In the genomic region with DNA sequence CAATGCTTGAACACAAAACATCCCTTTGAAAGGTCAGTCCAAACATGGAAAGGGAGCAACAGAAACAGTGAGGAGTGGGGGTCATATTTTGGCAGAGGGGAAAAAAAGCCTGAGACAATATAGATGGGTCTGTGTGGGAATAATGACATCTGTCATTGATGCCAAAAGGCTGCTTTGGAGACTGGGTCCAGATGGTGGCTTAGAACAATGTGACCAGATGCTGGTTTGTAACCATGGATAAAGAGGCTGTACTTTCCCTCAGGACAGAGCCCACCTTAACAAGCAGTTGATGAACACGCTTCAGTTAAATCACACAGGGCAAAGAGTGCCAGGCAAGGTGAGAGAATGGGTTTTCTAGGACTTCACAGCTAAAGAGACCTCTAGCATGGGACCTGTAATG, we compare ENCODE assay signal across 20 mouse cellular contexts. TPM values are rescaled to one million over a fixed set of nuclear protein-coding genes. Genes with fewer than 3 reads are reported as not detected.
DNase-seq lines count a peak whose midpoint lies in the region; ATAC-seq and TF ChIP-seq lines count a peak whose summit lies in the region.
"Had no signal": no experiment of that assay in that cellular context is flagged by ENCODE, and none has a peak within 500 bp of the region (broad histone marks: within the 10 kb centered on the region; RNA-seq: fewer than 3 reads in every experiment).

No protein-coding gene starts in this region.

- WGBS in midbrain, embryonic 13.5 days: 52% methylated on average over 1 of the region's 1 CpGs
- WGBS in midbrain, embryonic 15.5 days: 80% methylated on average over 1 of the region's 1 CpGs
- 29% methylated on average over 1 of the region's 1 CpGs for WGBS in forebrain, postnatal 0 days
- 44% methylated on average over 1 of the region's 1 CpGs for WGBS in hindbrain, embryonic 16.5 days
- 84% methylated on average over 1 of the region's 1 CpGs for WGBS in heart, embryonic 11.5 days (ENCODE audit: insufficient replicate concordance)

- ATAC-seq in midbrain, embryonic 13.5 days: peak; percentile 24; the same call in 1 of the 2 replicates
- ATAC-seq in midbrain, embryonic 15.5 days (replicated peaks): no peak
- 0 out of 2 replicates have a peak, but pooled peaks have one; percentile 25 for ATAC-seq in forebrain, postnatal 0 days
- peak; percentile 64 for ATAC-seq in hindbrain, embryonic 16.5 days
- no peak for ATAC-seq in heart, embryonic 11.5 days (replicated peaks; ENCODE audit: insufficient number of reproducible peaks, low FRiP score, low TSS enrichment)
- ATAC-seq: inflammation-experienced regulatory T-cells, adult 6 months had no signal

- H3K36me3 ChIP-seq in midbrain, embryonic 13.5 days: peaks cover 73% of the 10 kb centered on the region
- peaks cover 50% of the 10 kb centered on the region; the same call in 1 of the 2 replicates for H3K36me3 ChIP-seq in midbrain, embryonic 15.5 days (replicated peaks)
- peaks cover 71% of the 10 kb centered on the region for H3K36me3 ChIP-seq in forebrain, postnatal 0 days (ENCODE audit: insufficient read depth)
- H3K36me3 ChIP-seq in hindbrain, embryonic 16.5 days (ENCODE audit: control insufficient read depth, insufficient read depth, low read length): peaks cover 36% of the 10 kb centered on the region
- no peaks in the 10 kb centered on the region for H3K36me3 ChIP-seq in heart, embryonic 11.5 days (ENCODE audit: control insufficient read depth, insufficient read depth, low read length)
- H3K36me3 ChIP-seq: embryonic facial prominence, embryonic 10.5 days; heart, embryonic 12.5 days; limb, embryonic 15.5 days had no signal

- H3K9ac ChIP-seq in midbrain, embryonic 13.5 days (replicated peaks): no peak overlapping the region
- H3K9ac ChIP-seq in midbrain, embryonic 15.5 days: no peak overlapping the region
- H3K9ac ChIP-seq in forebrain, postnatal 0 days: no peak overlapping the region
- H3K9ac ChIP-seq in hindbrain, embryonic 16.5 days (ENCODE audit: low read depth, low read length): no peak overlapping the region
- H3K9ac ChIP-seq in heart, embryonic 11.5 days (ENCODE audit: low read depth, low read length): no peak overlapping the region
- H3K9ac ChIP-seq: heart, embryonic 12.5 days; limb, embryonic 15.5 days had no signal

- H3K4me1 ChIP-seq in midbrain, embryonic 13.5 days (replicated peaks): peaks cover 10% of the 10 kb centered on the region
- no peaks in the 10 kb centered on the region for H3K4me1 ChIP-seq in midbrain, embryonic 15.5 days
- H3K4me1 ChIP-seq in forebrain, postnatal 0 days (ENCODE audit: insufficient read depth): no peaks in the 10 kb centered on the region
- H3K4me1 ChIP-seq in hindbrain, embryonic 16.5 days (ENCODE audit: control insufficient read depth, insufficient read depth, low read depth, low read length): no peaks in the 10 kb centered on the region; the same call in 1 of the 2 replicates
- no peaks in the 10 kb centered on the region for H3K4me1 ChIP-seq in heart, embryonic 11.5 days (ENCODE audit: control insufficient read depth, insufficient read depth, low read length)
- H3K4me1 ChIP-seq: embryonic facial prominence, embryonic 10.5 days; heart, embryonic 12.5 days; limb, embryonic 15.5 days had no signal

- no peaks in the 10 kb centered on the region for H3K27me3 ChIP-seq in midbrain, embryonic 13.5 days
- H3K27me3 ChIP-seq in midbrain, embryonic 15.5 days (replicated peaks): no peaks in the 10 kb centered on the region
- no peaks in the 10 kb centered on the region for H3K27me3 ChIP-seq in forebrain, postnatal 0 days (ENCODE audit: insufficient read depth, low read length)
- H3K27me3 ChIP-seq in hindbrain, embryonic 16.5 days (replicated peaks; ENCODE audit: control insufficient read depth, insufficient read depth, low read length): no peaks in the 10 kb centered on the region
- H3K27me3 ChIP-seq in heart, embryonic 11.5 days (ENCODE audit: control insufficient read depth, insufficient read depth, low read length): no peaks in the 10 kb centered on the region
- H3K27me3 ChIP-seq: heart, embryonic 12.5 days; limb, embryonic 15.5 days had no signal

- TF ChIP-seq CTCF in forebrain, postnatal 0 days (IDR thresholded peaks at IDR 0.05; ENCODE audit: low read depth): no peak

- H3K27ac ChIP-seq in midbrain, embryonic 13.5 days: no peak overlapping the region
- H3K27ac ChIP-seq in midbrain, embryonic 15.5 days: no peak overlapping the region
- H3K27ac ChIP-seq in forebrain, postnatal 0 days (ENCODE audit: low read depth, low read length): no peak overlapping the region
- H3K27ac ChIP-seq in hindbrain, embryonic 16.5 days (ENCODE audit: low read depth, low read length): no peak overlapping the region; the same call in 1 of the 2 replicates
- H3K27ac ChIP-seq in heart, embryonic 11.5 days (ENCODE audit: low read depth, low read length): no peak overlapping the region
- H3K27ac ChIP-seq: embryonic facial prominence, embryonic 10.5 days; limb, embryonic 15.5 days had no signal

- no peak for DNase-seq in forebrain, postnatal 0 days
- DNase-seq in retina, postnatal 1 day: peak; percentile 67
- DNase-seq in ovary, postnatal 36 days (ENCODE audit: low spot score): no peak
- DNase-seq: adrenal gland, postnatal 36 days; cerebellum, adult 9-10 months; heart, postnatal 14 days; kidney, adult 2 months; kidney, postnatal 10 days; lung, postnatal 10 days; right cerebral cortex, postnatal 25 days had no signal

- no peaks in the 10 kb centered on the region for H3K9me3 ChIP-seq in midbrain, embryonic 13.5 days
- H3K9me3 ChIP-seq in midbrain, embryonic 15.5 days: no peaks in the 10 kb centered on the region
- H3K9me3 ChIP-seq in forebrain, postnatal 0 days (ENCODE audit: low read length): no peaks in the 10 kb centered on the region
- no peaks in the 10 kb centered on the region for H3K9me3 ChIP-seq in hindbrain, embryonic 16.5 days (ENCODE audit: control insufficient read depth, low read length)
- no peaks in the 10 kb centered on the region for H3K9me3 ChIP-seq in heart, embryonic 11.5 days (replicated peaks; ENCODE audit: control insufficient read depth, low read length)
- H3K9me3 ChIP-seq: embryonic facial prominence, embryonic 10.5 days; heart, embryonic 12.5 days; limb, embryonic 15.5 days had no signal

- H3K4me3 ChIP-seq in midbrain, embryonic 13.5 days (replicated peaks): no peak overlapping the region
- no peak overlapping the region for H3K4me3 ChIP-seq in midbrain, embryonic 15.5 days
- no peak overlapping the region for H3K4me3 ChIP-seq in forebrain, postnatal 0 days (ENCODE audit: low read depth, low read length)
- H3K4me3 ChIP-seq in hindbrain, embryonic 16.5 days (ENCODE audit: low read length): no peak overlapping the region
- H3K4me3 ChIP-seq in heart, embryonic 11.5 days (ENCODE audit: low read depth, low read length): no peak overlapping the region
- H3K4me3 ChIP-seq: embryonic facial prominence, embryonic 10.5 days; heart, embryonic 12.5 days; limb, embryonic 15.5 days had no signal

- H3K4me2 ChIP-seq in midbrain, embryonic 13.5 days (replicated peaks): no peak overlapping the region
- H3K4me2 ChIP-seq in midbrain, embryonic 15.5 days: no peak overlapping the region
- no peak overlapping the region for H3K4me2 ChIP-seq in forebrain, postnatal 0 days (ENCODE audit: low read depth)
- H3K4me2 ChIP-seq in hindbrain, embryonic 16.5 days (ENCODE audit: low read length): no peak overlapping the region
- H3K4me2 ChIP-seq in heart, embryonic 11.5 days: no peak overlapping the region
- H3K4me2 ChIP-seq: heart, embryonic 12.5 days; limb, embryonic 15.5 days had no signal

RNA-seq across cellular contexts. Expression of gene Aim2, which starts 8.3 kb away (rescaled TPM):
- polyA plus RNA-seq in midbrain, embryonic 13.5 days (2015; fragmentation: Nextera tagmentation; extraction: Ambion mirVana): 2.6 and 3.3 TPM in 2 replicates
- polyA plus RNA-seq in midbrain, embryonic 15.5 days (2015; fragmentation: Nextera tagmentation; extraction: Ambion mirVana): 1.5 TPM in 2 replicates
- total RNA-seq in forebrain, postnatal 0 days (2014; rRNA removed): 2.3 and 4.5 TPM in 2 replicates
- polyA plus RNA-seq in forebrain, postnatal 0 days (2015; fragmentation: Nextera tagmentation; extraction: Ambion mirVana): 1.1 and 1.8 TPM in 2 replicates
- polyA plus RNA-seq in hindbrain, embryonic 16.5 days (2015; fragmentation: Nextera tagmentation; extraction: Ambion mirVana): 0.99 and 1.6 TPM in 2 replicates
- polyA plus RNA-seq in heart, embryonic 11.5 days (2014; fragmentation: Nextera tagmentation; extraction: Ambion mirVana): 1.9 and 3.1 TPM in 2 replicates

RNA-seq across cellular contexts. Expression of gene Ackr1, which starts 8.9 kb away (rescaled TPM):
- polyA plus RNA-seq in midbrain, embryonic 13.5 days (2015; fragmentation: Nextera tagmentation; extraction: Ambion mirVana): 14.0 and 14.8 TPM in 2 replicates
- 20.2 and 22.4 TPM in 2 replicates for polyA plus RNA-seq in midbrain, embryonic 15.5 days (2015; fragmentation: Nextera tagmentation; extraction: Ambion mirVana)
- 29.0 and 32.8 TPM in 2 replicates for total RNA-seq in forebrain, postnatal 0 days (2014; rRNA removed)
- 11.5 and 14.0 TPM in 2 replicates for polyA plus RNA-seq in forebrain, postnatal 0 days (2015; fragmentation: Nextera tagmentation; extraction: Ambion mirVana)
- 17.5 and 20.4 TPM in 2 replicates for polyA plus RNA-seq in hindbrain, embryonic 16.5 days (2015; fragmentation: Nextera tagmentation; extraction: Ambion mirVana)
- polyA plus RNA-seq in heart, embryonic 11.5 days (2014; fragmentation: Nextera tagmentation; extraction: Ambion mirVana): 5.0 and 5.5 TPM in 2 replicates
- total RNA-seq: granulocyte monocyte progenitor cell, adult 5-6 weeks had no signal
- polyA plus RNA-seq: C2C12; inflammation-experienced regulatory T-cells, adult 6 months had no signal

RNA-seq across cellular contexts. Expression of gene Cadm3, which starts 25.1 kb away (rescaled TPM):
- polyA plus RNA-seq in midbrain, embryonic 13.5 days (2015; fragmentation: Nextera tagmentation; extraction: Ambion mirVana): 44.1 and 49.5 TPM in 2 replicates
- polyA plus RNA-seq in midbrain, embryonic 15.5 days (2015; fragmentation: Nextera tagmentation; extraction: Ambion mirVana): 76.6 and 83.1 TPM in 2 replicates
- 278 and 354 TPM in 2 replicates for total RNA-seq in forebrain, postnatal 0 days (2014; rRNA removed)
- polyA plus RNA-seq in forebrain, postnatal 0 days (2015; fragmentation: Nextera tagmentation; extraction: Ambion mirVana): 25.6 and 41.0 TPM in 2 replicates
- 64.9 and 70.2 TPM in 2 replicates for polyA plus RNA-seq in hindbrain, embryonic 16.5 days (2015; fragmentation: Nextera tagmentation; extraction: Ambion mirVana)
- polyA plus RNA-seq in heart, embryonic 11.5 days (2014; fragmentation: Nextera tagmentation; extraction: Ambion mirVana): 1.3 TPM in 2 replicates

Comparison
In these comparisons a context has a peak if more than half of its experiments do, and no peak if none do; other contexts are left out.
1. ATAC-seq: peak in midbrain, embryonic 13.5 days (single experiment), forebrain, postnatal 0 days (single experiment) and hindbrain, embryonic 16.5 days (single experiment); none in midbrain, embryonic 15.5 days (single experiment) and heart, embryonic 11.5 days (single experiment).
2. RNA of gene Cadm3, which starts 25.1 kb away (polyA plus RNA-seq): 76.6 to 83.1 TPM in midbrain, embryonic 15.5 days, 64.9 to 70.2 TPM in hindbrain, embryonic 16.5 days, 44.1 to 49.5 TPM in midbrain, embryonic 13.5 days and 25.6 to 41.0 TPM in forebrain, postnatal 0 days; 1.3 TPM in heart, embryonic 11.5 days; every median in the first group is over 10 times any median in the second.